ENCODE assay signal across 26 mouse cellular contexts in genomic region chr16:50747698-50748097, GRCm38 (mm10).
DNase-seq lines count a peak whose midpoint lies in the region; ATAC-seq and TF ChIP-seq lines count a peak whose summit lies in the region.
"Had no signal": no experiment of that assay in that cellular context is flagged by ENCODE, and none has a peak within 500 bp of the region (broad histone marks: within the 10 kb centered on the region; RNA-seq: fewer than 3 reads in every experiment).

No protein-coding gene starts in this region.

- no peak for TF ChIP-seq EP300 in MEL (IDR thresholded peaks at IDR 0.05; ENCODE audit: low read depth in 1 of 2, low read length in 2 of 2)

- no peak for ATAC-seq in hindbrain, embryonic 13.5 days (ENCODE audit: low FRiP score)
- ATAC-seq: activated CD4-positive, CD25-positive, alpha-beta regulatory T cell, adult 4 months; forebrain, embryonic 13.5 days; forebrain, embryonic 16.5 days had no signal

- H3K4me2 ChIP-seq in hindbrain, embryonic 13.5 days, result no peak overlapping the region
- H3K4me2 ChIP-seq: forebrain, embryonic 13.5 days; heart, embryonic 13.5 days; hindbrain, embryonic 15.5 days had no signal

- WGBS in hindbrain, embryonic 13.5 days, result 94% methylated on average over 5 of the region's 5 CpGs
- 91% methylated on average over 5 of the region's 5 CpGs for WGBS in embryonic facial prominence, embryonic 10.5 days

- no peak overlapping the region for H3K4me3 ChIP-seq in left cerebral cortex, adult 2 months
- H3K4me3 ChIP-seq in MEL (ENCODE audit: control insufficient read depth in 1 of 2, insufficient read depth in 1 of 2, low read depth in 2 of 2, low read length in 2 of 2), result no peak overlapping the region
- H3K4me3 ChIP-seq in hindbrain, embryonic 13.5 days, result no peak overlapping the region
- H3K4me3 ChIP-seq in embryonic facial prominence, embryonic 10.5 days, result no peak overlapping the region
- H3K4me3 ChIP-seq: forebrain, embryonic 10.5 days; forebrain, embryonic 13.5 days; heart, adult 2 months; heart, embryonic 10.5 days; heart, embryonic 13.5 days; hindbrain, embryonic 15.5 days had no signal

- TF ChIP-seq POLR2A in MEL (IDR thresholded peaks at IDR 0.05; ENCODE audit: control insufficient read depth in 1 of 2, insufficient read depth in 1 of 2, low read depth in 1 of 2, low read length in 2 of 2, poor library complexity in 1 of 2), result no peak

- intact Hi-C loops in left cerebral cortex, adult 2 months (cut with DNase I), result no loop called here
- intact Hi-C loops in left cerebral cortex, postnatal 10 days (cut with DNase I), result no loop called here

- H3K4me1 ChIP-seq in MEL (ENCODE audit: control insufficient read depth in 1 of 2, insufficient read depth in 2 of 2, low read length in 2 of 2), result no peaks in the 10 kb centered on the region
- H3K4me1 ChIP-seq in hindbrain, embryonic 13.5 days (replicated peaks), result no peaks in the 10 kb centered on the region
- H3K4me1 ChIP-seq in embryonic facial prominence, embryonic 10.5 days, result 0 out of 2 replicates have a peak, but pooled peaks cover 2% of the 10 kb centered on the region
- H3K4me1 ChIP-seq: forebrain, embryonic 10.5 days; forebrain, embryonic 13.5 days; hindbrain, embryonic 15.5 days had no signal

- H3K9ac ChIP-seq in MEL (ENCODE audit: control insufficient read depth, low read depth, low read length, poor library complexity, severe bottlenecking), result no peak overlapping the region
- no peak overlapping the region for H3K9ac ChIP-seq in hindbrain, embryonic 13.5 days
- H3K9ac ChIP-seq: forebrain, embryonic 13.5 days; heart, embryonic 13.5 days; hindbrain, embryonic 15.5 days had no signal

- H3K27ac ChIP-seq in left cerebral cortex, adult 2 months, result no peak overlapping the region
- no peak overlapping the region for H3K27ac ChIP-seq in MEL (ENCODE audit: control insufficient read depth, low read depth, low read length)
- no peak overlapping the region for H3K27ac ChIP-seq in hindbrain, embryonic 13.5 days
- H3K27ac ChIP-seq in embryonic facial prominence, embryonic 10.5 days (replicated peaks), result no peak overlapping the region
- H3K27ac ChIP-seq: forebrain, embryonic 10.5 days; forebrain, embryonic 13.5 days; heart, adult 2 months; heart, embryonic 10.5 days; heart, embryonic 13.5 days; hindbrain, embryonic 15.5 days had no signal

- peak; percentile 36 for TF ChIP-seq RAD21 in MEL (IDR thresholded peaks at IDR 0.05; ENCODE audit: low read depth, low read length)

- peak; percentile 31 for TF ChIP-seq CTCF in left cerebral cortex, adult 2 months (IDR thresholded peaks at IDR 0.05)
- TF ChIP-seq CTCF in MEL (IDR thresholded peaks at IDR 0.05 in 2 of 3, conservative IDR thresholded peaks at IDR 0.05 in 1 of 3; ENCODE audit: control insufficient read depth in 1 of 3, insufficient read depth in 1 of 3, low read depth in 2 of 3, low read length in 3 of 3, poor library complexity in 1 of 3, severe bottlenecking in 1 of 3), result peak in 1 of 3 experiments; percentile 33; a peak in 2 of 6 replicates

- H3K27me3 ChIP-seq in MEL (ENCODE audit: control insufficient read depth in 1 of 2, insufficient read depth in 2 of 2, low read length in 2 of 2), result no peaks in the 10 kb centered on the region; a peak in 3 of 4 replicates
- H3K27me3 ChIP-seq in hindbrain, embryonic 13.5 days, result no peaks in the 10 kb centered on the region; the same call in 1 of the 2 replicates
- H3K27me3 ChIP-seq in embryonic facial prominence, embryonic 10.5 days (replicated peaks; ENCODE audit: low read depth, poor library complexity, severe bottlenecking), result no peaks in the 10 kb centered on the region
- H3K27me3 ChIP-seq: forebrain, embryonic 13.5 days; heart, embryonic 13.5 days; hindbrain, embryonic 15.5 days had no signal

- H3K9me3 ChIP-seq in MEL (replicated peaks; ENCODE audit: insufficient read depth, low read length), result no peaks in the 10 kb centered on the region
- H3K9me3 ChIP-seq in hindbrain, embryonic 13.5 days, result no peaks in the 10 kb centered on the region
- H3K9me3 ChIP-seq in embryonic facial prominence, embryonic 10.5 days, result no peaks in the 10 kb centered on the region
- H3K9me3 ChIP-seq: forebrain, embryonic 10.5 days; forebrain, embryonic 13.5 days; heart, embryonic 10.5 days; heart, embryonic 13.5 days; hindbrain, embryonic 15.5 days had no signal

- no peak for DNase-seq in left cerebral cortex, adult 2 months (ENCODE audit: extremely low spot score in 1 of 2, low spot score in 2 of 2)
- no peak for DNase-seq in left cerebral cortex, postnatal 10 days (ENCODE audit: extremely low spot score in 1 of 2, low spot score in 2 of 2)
- DNase-seq in 416B (ENCODE audit: low read depth), result peak; percentile 26
- DNase-seq in MEL (ENCODE audit: low read depth, low spot score), result no peak
- no peak for DNase-seq in embryonic facial prominence, embryonic 10.5 days (ENCODE audit: low spot score)
- DNase-seq: adrenal gland, adult 8-10 months; adrenal gland, postnatal 25 days; B cell, adult 2 months; cerebellum, adult 11-12 months; cerebellum, adult 8-10 months; cerebellum, postnatal 10 days; cerebellum, postnatal 36 days; embryo, embryonic 11 days; gastrocnemius, postnatal 10 days; gastrocnemius, postnatal 36 days; heart, adult 2 months; heart, postnatal 14 days; heart, postnatal 4 days had no signal

- H3K79me2 ChIP-seq in MEL (ENCODE audit: control insufficient read depth, insufficient read depth, low read length, poor library complexity), result no peaks in the 10 kb centered on the region

- H3K36me3 ChIP-seq in MEL (ENCODE audit: control insufficient read depth in 1 of 2, insufficient read depth in 2 of 2, low read length in 2 of 2), result no peaks in the 10 kb centered on the region
- no peaks in the 10 kb centered on the region for H3K36me3 ChIP-seq in hindbrain, embryonic 13.5 days
- H3K36me3 ChIP-seq in embryonic facial prominence, embryonic 10.5 days (replicated peaks), result no peaks in the 10 kb centered on the region
- H3K36me3 ChIP-seq: forebrain, embryonic 10.5 days; heart, embryonic 10.5 days; heart, embryonic 13.5 days; hindbrain, embryonic 15.5 days had no signal

TF ChIP-seq in MEL, 35 proteins besides CTCF, POLR2A, EP300 and RAD21:
- TF ChIP-seq ZC3H11A (IDR thresholded peaks at IDR 0.05; ENCODE audit: low read depth, low read length), result peak; percentile 28; the same call in 1 of the 2 replicates
- TF ChIP-seq SMC3 (IDR thresholded peaks at IDR 0.05; ENCODE audit: low read depth, low read length), result peak; percentile 37
- TF ChIP-seq NRF1 (IDR thresholded peaks at IDR 0.05; ENCODE audit: insufficient read depth, low read depth, low read length, poor library complexity, severe bottlenecking), result no peak
